8 mouse cellular contexts compared by ENCODE assay signal in the genomic region with DNA sequence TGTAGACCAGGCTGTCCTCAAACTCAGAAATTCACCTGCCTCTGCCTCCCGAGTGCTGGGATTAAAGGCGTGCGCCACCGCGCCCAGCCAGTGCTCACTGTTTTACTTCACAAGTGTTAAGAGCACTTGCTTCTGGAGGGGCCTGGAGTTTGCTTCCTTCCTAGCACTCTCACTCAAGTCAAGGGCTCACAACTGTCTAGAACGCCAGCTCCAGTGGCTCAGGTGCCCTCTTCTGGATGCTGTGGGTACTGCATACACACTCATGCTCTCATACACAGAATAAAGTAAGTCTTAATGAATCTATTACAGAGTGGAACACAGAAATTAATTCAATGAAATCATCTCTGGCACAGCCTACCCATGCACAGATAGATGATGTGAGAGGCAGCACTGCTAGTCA. TPM values are rescaled to one million over a fixed set of nuclear protein-coding genes. Genes with fewer than 3 reads are reported as not detected.
A peak's percentile ranks its signal among the peaks of the same experiment; 100 is the strongest.
DNase-seq lines count a peak whose midpoint lies in the region; ATAC-seq and TF ChIP-seq lines count a peak whose summit lies in the region.

No protein-coding gene starts in this region.

- peak; percentile 93 for ATAC-seq in megakaryocyte-erythroid progenitor cell, adult 5-6 weeks (replicated peaks; ENCODE audit: low FRiP score, low TSS enrichment, poor library complexity, severe bottlenecking)

- H3K4me3 ChIP-seq in left cerebral cortex, adult 2 months = no peak overlapping the region

- TF ChIP-seq CTCF in left cerebral cortex, adult 2 months (IDR thresholded peaks at IDR 0.05) = peak; percentile 87

- intact Hi-C loops in left cerebral cortex, adult 2 months (cut with DNase I) = loop anchor here (2.0 to 5.0 kb wide), 2 partner anchors 67 to 578 kb away; a partner anchor contains a TSS

- peak; percentile 88 for DNase-seq in NIH3T3 (ENCODE audit: low read depth)
- DNase-seq in cerebellum, adult 9-10 months = peak; percentile 78
- peak; percentile 51 to 79 for DNase-seq in frontal cortex, postnatal 14 days (ENCODE audit: low spot score in 2 of 2)
- DNase-seq in hindlimb bud, embryonic 11.5 days (ENCODE audit: extremely low spot score, low read depth, low spot score) = peak; percentile 42
- peak; percentile 72 to 78 for DNase-seq in left cerebral cortex, adult 2 months (ENCODE audit: extremely low spot score in 1 of 2, low spot score in 2 of 2)
- peak; percentile 55 for DNase-seq in right cerebral cortex, postnatal 25 days
- peak; percentile 30 to 73 for DNase-seq in urinary bladder, postnatal 4 days (ENCODE audit: low spot score in 2 of 2)

- H3K27ac ChIP-seq in left cerebral cortex, adult 2 months = no peak overlapping the region

RNA-seq across cellular contexts. Expression of a gene that starts 44.8 kb away (rescaled TPM):
- total RNA-seq in left cerebral cortex, adult 2 months (2021) = under 1 TPM in 1 of 2 experiments, not detected in 1; 0.41 TPM
- total RNA-seq in megakaryocyte-erythroid progenitor cell, adult 5-6 weeks (2014; fragmentation: Nextera tagmentation) = not detected in 2 replicates
- not detected in 2 replicates for total RNA-seq in megakaryocyte-erythroid progenitor cell, adult 5-6 weeks (2017)
